Mouse (Mus musculus): ENCODE results near the gene Ncmap. TPM values are rescaled to one million over a fixed set of nuclear protein-coding genes. Genes with fewer than 3 reads are reported as not detected.

Ncmap gene
- polyA plus RNA-seq (2015; fragmentation: Nextera tagmentation; extraction: Ambion mirVana): 0.12 and 0.14 TPM in 2 replicates

DNA sequence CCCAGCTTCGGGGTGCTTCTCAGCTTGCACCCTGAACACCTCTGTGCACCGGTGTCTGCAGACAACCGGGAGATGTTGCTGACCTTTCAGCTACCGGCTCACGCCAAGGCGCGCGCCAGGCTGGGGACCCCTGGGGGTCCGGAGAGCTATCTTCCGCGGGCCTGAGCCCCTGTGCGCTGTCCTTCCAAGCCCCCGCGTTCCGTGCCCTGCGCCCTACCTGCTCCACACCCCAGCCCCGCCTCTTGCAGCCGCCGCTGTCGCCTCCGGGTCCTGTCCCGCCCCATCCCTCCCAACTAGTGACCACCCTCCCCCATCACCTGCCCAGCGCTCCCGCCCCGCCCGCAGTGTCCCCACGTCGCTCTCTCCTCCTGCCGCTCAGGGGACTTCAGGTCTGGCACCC, at the start of gene Ncmap:
Ncmap (minus strand) TSS at position 237 of the 400 bp plus-strand sequence.
- Histone ChIP-seq H3K9ac (replicated peaks) (no peak within 1 kb of the TSS), H3K4me1 (ENCODE audit: insufficient read depth) (0 out of 2 replicates have a peak, but pooled peaks cover 3% of the 10 kb centered on the region), H3K9me3 (ENCODE audit: low read length) (no peaks in the 10 kb centered on the region), H3K27ac (ENCODE audit: low read depth) (no peak within 1 kb of the TSS), H3K4me2 (ENCODE audit: low read depth, low read length) (peak within 1 kb of the TSS; percentile 42), H3K4me3 (ENCODE audit: low read depth, low read length) (peak within 1 kb of the TSS; percentile 6; the same call in 1 of the 2 replicates), H3K27me3 (ENCODE audit: insufficient read depth, low read length) (peaks cover 30% of the 10 kb centered on the region), H3K36me3 (replicated peaks; ENCODE audit: insufficient read depth, low read length) (no peaks in the 10 kb centered on the region)
- under 1% methylated on average over 29 of the region's 29 CpGs for WGBS (ENCODE audit: insufficient replicate concordance)
- ATAC-seq (no peak), DNase-seq (no peak)
- TF ChIP-seq EP300 (IDR thresholded peaks at IDR 0.05; ENCODE audit: low read depth) (no peak), CTCF (IDR thresholded peaks at IDR 0.05; ENCODE audit: low read depth) (no peak)

DNA sequence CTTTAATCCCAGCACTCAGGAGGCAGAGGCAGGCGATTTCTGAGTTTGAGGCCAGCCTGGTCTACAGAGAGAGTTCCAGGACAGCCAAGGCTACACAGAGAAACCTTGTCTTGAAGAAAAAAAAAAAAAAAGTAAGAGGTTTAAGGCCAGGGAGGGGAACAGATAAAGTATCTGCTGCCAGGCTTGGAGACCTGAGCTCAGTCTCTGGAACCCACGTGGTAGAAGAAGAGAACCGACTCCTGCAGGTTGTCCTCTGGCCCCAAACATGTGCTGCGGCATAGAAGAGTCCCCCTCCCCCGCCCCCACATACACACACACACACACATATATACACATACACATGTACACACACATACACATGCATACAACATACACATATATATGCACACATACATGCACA, 44.4 kb upstream of the Ncmap start:
- TF ChIP-seq EP300 (IDR thresholded peaks at IDR 0.05; ENCODE audit: low read depth) (no peak), CTCF (IDR thresholded peaks at IDR 0.05; ENCODE audit: low read depth) (no peak)
- 52% methylated on average over 5 of the region's 5 CpGs for WGBS (ENCODE audit: insufficient replicate concordance)
- Histone ChIP-seq H3K9ac (replicated peaks) (no peak overlapping the region), H3K4me2 (ENCODE audit: low read depth, low read length) (no peak overlapping the region), H3K27ac (ENCODE audit: low read depth) (no peak overlapping the region), H3K9me3 (ENCODE audit: low read length) (no peaks in the 10 kb centered on the region), H3K4me3 (ENCODE audit: low read depth, low read length) (no peak overlapping the region), H3K36me3 (replicated peaks; ENCODE audit: insufficient read depth, low read length) (no peaks in the 10 kb centered on the region), H3K27me3 (ENCODE audit: insufficient read depth, low read length) (no peaks in the 10 kb centered on the region), H3K4me1 (ENCODE audit: insufficient read depth) (peaks cover 10% of the 10 kb centered on the region)
- DNase-seq (no peak), ATAC-seq (no peak)

DNA sequence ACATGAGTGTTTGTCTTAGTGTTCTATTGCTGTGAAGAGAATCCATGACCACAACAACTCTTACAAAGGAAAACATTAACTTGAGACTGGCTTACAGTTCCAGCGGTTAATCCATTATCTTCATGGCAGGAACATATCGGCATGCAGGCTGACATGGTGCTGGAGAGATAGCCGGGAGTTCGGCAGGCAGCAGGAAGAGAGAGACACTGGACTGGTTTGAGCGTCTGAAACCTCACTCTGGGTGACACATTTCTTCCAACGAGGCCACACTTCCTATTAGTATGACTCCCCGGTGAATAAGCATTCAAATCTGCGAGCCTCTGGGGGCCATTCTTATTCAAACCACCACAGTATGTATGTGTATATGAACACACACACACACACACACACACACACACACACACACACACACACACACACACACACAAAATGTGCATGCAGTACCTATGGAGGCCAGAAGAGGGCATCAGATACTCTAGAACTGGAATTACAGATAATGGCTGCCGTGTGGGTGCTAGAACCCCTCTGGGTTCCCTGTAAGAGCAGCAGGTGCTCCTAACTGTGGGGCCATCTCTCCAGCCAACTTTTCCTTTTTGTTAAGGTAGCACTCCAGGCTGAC, 42.0 kb upstream of the Ncmap start:
- Histone ChIP-seq H3K9me3 (ENCODE audit: low read length) (no peaks in the 10 kb centered on the region), H3K4me3 (ENCODE audit: low read depth, low read length) (peak overlapping the region; percentile 19; the same call in 1 of the 2 replicates), H3K27ac (ENCODE audit: low read depth) (peak overlapping the region; percentile 91), H3K4me1 (ENCODE audit: insufficient read depth) (peaks cover 14% of the 10 kb centered on the region), H3K27me3 (ENCODE audit: insufficient read depth, low read length) (no peaks in the 10 kb centered on the region), H3K36me3 (replicated peaks; ENCODE audit: insufficient read depth, low read length) (no peaks in the 10 kb centered on the region), H3K9ac (replicated peaks) (peak overlapping the region; percentile 45), H3K4me2 (ENCODE audit: low read depth, low read length) (peak overlapping the region; percentile 52)
- ATAC-seq: peak; percentile 70
- 23% methylated on average over 9 of the region's 9 CpGs for WGBS (ENCODE audit: insufficient replicate concordance)
- DNase-seq: peak; percentile 74
- TF ChIP-seq EP300 (IDR thresholded peaks at IDR 0.05; ENCODE audit: low read depth): peak; percentile 92
- peak; percentile 85 for TF ChIP-seq CTCF (IDR thresholded peaks at IDR 0.05; ENCODE audit: low read depth)

DNA sequence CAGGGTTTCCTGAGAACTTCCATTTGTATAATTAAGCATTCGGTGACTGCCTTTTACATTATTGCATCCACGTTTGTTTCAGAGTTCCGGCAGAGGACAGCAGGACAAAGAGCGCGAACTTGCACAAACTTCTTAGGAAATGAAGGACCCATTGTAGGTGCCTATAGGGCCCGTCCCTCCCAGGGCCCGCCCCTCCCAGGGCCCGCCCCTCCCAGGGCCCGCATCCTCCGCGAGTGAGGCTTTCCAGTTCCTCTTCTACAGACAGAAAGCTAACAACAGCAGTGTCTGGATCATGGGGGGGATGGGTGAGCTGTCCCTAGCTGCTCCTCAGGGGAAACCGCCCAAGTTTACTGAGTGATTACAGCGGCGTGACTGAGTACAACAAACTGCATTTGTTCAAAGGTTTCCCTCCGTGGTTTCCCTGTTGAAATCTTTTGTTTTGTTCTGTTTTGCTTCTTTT, 41.2 kb upstream of the Ncmap start:
- WGBS (ENCODE audit: insufficient replicate concordance): 2% methylated on average over 15 of the region's 15 CpGs
- Histone ChIP-seq H3K27me3 (ENCODE audit: insufficient read depth, low read length) (no peaks in the 10 kb centered on the region), H3K9me3 (ENCODE audit: low read length) (no peaks in the 10 kb centered on the region), H3K36me3 (replicated peaks; ENCODE audit: insufficient read depth, low read length) (no peaks in the 10 kb centered on the region), H3K9ac (replicated peaks) (peak overlapping the region; percentile 45), H3K4me3 (ENCODE audit: low read depth, low read length) (peak overlapping the region; percentile 19), H3K4me1 (ENCODE audit: insufficient read depth) (peaks cover 18% of the 10 kb centered on the region), H3K27ac (ENCODE audit: low read depth) (peak overlapping the region; percentile 91), H3K4me2 (ENCODE audit: low read depth, low read length) (peak overlapping the region; percentile 52)
- TF ChIP-seq CTCF (IDR thresholded peaks at IDR 0.05; ENCODE audit: low read depth) (0 out of 2 replicates have a peak, but pooled peaks have one; percentile 1), EP300 (IDR thresholded peaks at IDR 0.05; ENCODE audit: low read depth) (no peak)
- DNase-seq (peak; percentile 90), ATAC-seq (peak; percentile 95)

DNA sequence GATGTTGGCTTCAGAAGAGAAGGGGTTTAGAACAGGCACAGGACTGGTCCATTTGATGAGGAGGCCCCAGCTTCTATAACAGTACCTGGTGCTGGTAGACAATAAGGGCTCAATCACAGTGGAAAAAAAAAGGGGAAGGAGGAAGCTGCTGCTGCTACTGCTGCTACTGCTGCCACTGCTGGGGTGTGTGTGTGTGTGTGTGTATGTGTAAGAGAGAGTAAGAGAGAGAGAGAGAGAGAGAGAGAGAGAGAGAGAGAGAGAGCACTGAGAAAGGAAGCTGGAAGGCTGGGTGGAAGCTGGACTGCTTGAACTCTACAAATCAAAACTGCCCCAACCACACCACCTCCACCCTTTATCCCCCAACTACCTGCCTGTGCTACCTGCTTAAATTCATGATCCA, 39.9 kb upstream of the Ncmap start:
- peaks cover 19% of the 10 kb centered on the region for H3K4me1 ChIP-seq (ENCODE audit: insufficient read depth)
- no peak overlapping the region for H3K9ac ChIP-seq (replicated peaks)
- no peak overlapping the region for H3K27ac ChIP-seq (ENCODE audit: low read depth)
- no peak for DNase-seq
- no peak for ATAC-seq
- H3K36me3 ChIP-seq (replicated peaks; ENCODE audit: insufficient read depth, low read length): no peaks in the 10 kb centered on the region
- no peak overlapping the region for H3K4me3 ChIP-seq (ENCODE audit: low read depth, low read length)
- TF ChIP-seq EP300 (IDR thresholded peaks at IDR 0.05; ENCODE audit: low read depth) (no peak), CTCF (IDR thresholded peaks at IDR 0.05; ENCODE audit: low read depth) (no peak)
- no peak overlapping the region for H3K4me2 ChIP-seq (ENCODE audit: low read depth, low read length)
- no peaks in the 10 kb centered on the region for H3K27me3 ChIP-seq (ENCODE audit: insufficient read depth, low read length)
- H3K9me3 ChIP-seq (ENCODE audit: low read length): no peaks in the 10 kb centered on the region

DNA sequence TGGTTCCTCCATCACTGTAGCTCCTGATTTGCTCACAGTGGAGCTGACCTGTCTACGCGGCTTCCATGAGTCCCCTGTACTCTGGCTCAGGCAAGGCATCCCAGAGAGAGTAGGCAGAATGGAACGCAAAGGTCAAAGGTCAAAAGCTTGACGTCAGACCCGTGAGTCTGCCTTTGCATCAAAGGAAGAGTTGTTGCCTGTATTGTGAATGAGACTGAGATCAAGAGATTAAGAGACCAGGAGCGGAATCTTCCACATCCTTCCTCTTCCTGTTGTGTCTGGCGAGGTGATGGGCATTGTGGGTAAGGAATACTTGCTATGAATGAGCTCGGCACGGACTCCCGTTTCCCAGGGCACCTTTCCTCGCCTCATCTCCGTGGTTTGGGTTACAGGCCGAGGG, 38.3 kb upstream of the Ncmap start:
- Histone ChIP-seq H3K4me3 (ENCODE audit: low read depth, low read length) (no peak overlapping the region), H3K27ac (ENCODE audit: low read depth) (no peak overlapping the region), H3K4me2 (ENCODE audit: low read depth, low read length) (no peak overlapping the region), H3K36me3 (replicated peaks; ENCODE audit: insufficient read depth, low read length) (no peaks in the 10 kb centered on the region), H3K9me3 (ENCODE audit: low read length) (no peaks in the 10 kb centered on the region), H3K9ac (replicated peaks) (no peak overlapping the region), H3K4me1 (ENCODE audit: insufficient read depth) (peaks cover 19% of the 10 kb centered on the region), H3K27me3 (ENCODE audit: insufficient read depth, low read length) (no peaks in the 10 kb centered on the region)
- ATAC-seq: no peak
- peak; percentile 32 for DNase-seq
- TF ChIP-seq CTCF (IDR thresholded peaks at IDR 0.05; ENCODE audit: low read depth) (no peak), EP300 (IDR thresholded peaks at IDR 0.05; ENCODE audit: low read depth) (no peak; the same call in 1 of the 2 replicates)
- WGBS (ENCODE audit: insufficient replicate concordance): 36% methylated on average over 13 of the region's 13 CpGs
